Mouse (Mus musculus) stomach, embryonic 14.5 days (tissue): ENCODE results near the gene Cacng6. TPM values are rescaled to one million over a fixed set of nuclear protein-coding genes. Genes with fewer than 3 reads are reported as not detected.
A peak's percentile ranks its signal among the peaks of the same experiment; 100 is the strongest.

Experiments
- ATAC-seq: fragments of 200-750 bp; cut with Nextera tagmentation; 2 replicates; pipeline ENCODE4 v1.8.0; 2017; ENCODE audit warnings: low read depth, moderate TSS enrichment; ENCODE audit not compliant: insufficient number of reproducible peaks, insufficient read depth, low FRiP score
- H3K27ac ChIP-seq: fragments of 300-500 bp; sonication (generic); 2 replicates; pipeline ENCODE4 v1.5.1; 2014; ENCODE audit warnings: mild to moderate bottlenecking, low read length, moderate library complexity, mixed read lengths
- H3K27me3 ChIP-seq: fragments of 300-500 bp; sonication (generic); 2 replicates; pipeline ENCODE4 v1.6.1; 2014; ENCODE audit warnings: low read length, control low read depth, mixed read lengths; ENCODE audit not compliant: control insufficient read depth, insufficient read depth
- H3K36me3 ChIP-seq: fragments of 300-500 bp; sonication (generic); 2 replicates; pipeline ENCODE4 v1.6.1; 2014; ENCODE audit warnings: mild to moderate bottlenecking, control low read depth, low read length, moderate library complexity, mixed read lengths; ENCODE audit not compliant: control insufficient read depth, insufficient read depth
- H3K4me1 ChIP-seq: fragments of 300-500 bp; sonication (generic); 2 replicates; pipeline ENCODE4 v1.6.1; 2014; ENCODE audit warnings: low read length, control low read depth, mixed read lengths; ENCODE audit not compliant: control insufficient read depth, insufficient read depth
- H3K4me2 ChIP-seq: fragments of 300-500 bp; sonication (generic); replicated peaks from 2 replicates; pipeline ENCODE4 v1.6.1; 2014; ENCODE audit warnings: low read depth, low read length, control low read depth
- H3K4me3 ChIP-seq: fragments of 300-500 bp; sonication (generic); 2 replicates; pipeline ENCODE4 v1.5.1; 2014; ENCODE audit warnings: low read depth, low read length, control low read depth
- H3K9ac ChIP-seq: fragments of 300-500 bp; sonication (generic); replicated peaks from 2 replicates; pipeline ENCODE4 v1.6.1; 2014; ENCODE audit warnings: low read depth, mild to moderate bottlenecking, control low read depth, low read length, moderate library complexity, mixed read lengths
- H3K9me3 ChIP-seq: fragments of 300-500 bp; sonication (generic); 2 replicates; pipeline ENCODE4 v1.6.1; 2016; ENCODE audit warnings: low read depth, low read length, control low read depth; ENCODE audit not compliant: control insufficient read depth
- whole genome bisulfite sequencing: fragments of 180-500 bp; shearing (Covaris S2); extraction: QIAGEN DNeasy Blood & Tissue Kit; methylation state at CpG from one replicate; pipeline ENCODE4 v1.1.7; 2014; 5-methylcytosine and 5-hydroxymethylcytosine counted together
- polyA plus RNA-seq: library from polyadenylated mRNA; unstranded; fragments of >200 nt; fragmentation: Nextera tagmentation; extraction: Ambion mirVana; gene quantifications from 2 replicates; pipeline ENCODE4 v1.2.1, GENCODE M21; 2014

The Cacng6 gene
- polyA plus RNA-seq: 0.48 TPM in 1 of 2 replicates, not detected in the other

GRCm38 (mm10) chr7:3423895-3424294, at the start of gene Cacng6:
Gene Cacng6, plus strand, starts transcription at chr7:3424195.
- Histone ChIP-seq H3K4me2 (peak within 1 kb of the TSS; percentile 30), H3K4me1 (0 out of 2 replicates have a peak, but pooled peaks cover 3% of the 10 kb centered on the region), H3K9me3 (no peaks in the 10 kb centered on the region), H3K27ac (no peak within 1 kb of the TSS), H3K4me3 (peak within 1 kb of the TSS; percentile 10; the same call in 1 of the 2 replicates), H3K27me3 (peaks cover 12% of the 10 kb centered on the region), H3K9ac (no peak within 1 kb of the TSS), H3K36me3 (no peaks in the 10 kb centered on the region)
- no peak for ATAC-seq
- 47% methylated on average over 4 of the region's 4 CpGs for whole genome bisulfite sequencing

- H3K36me3 ChIP-seq: no peaks in the 10 kb centered on the region
- no peak overlapping the region for H3K4me3 ChIP-seq
- WGBS: 53% methylated on average over 4 of the region's 4 CpGs
- no peak for ATAC-seq
- no peak overlapping the region for H3K27ac ChIP-seq
- no peaks in the 10 kb centered on the region for H3K9me3 ChIP-seq
- no peak overlapping the region for H3K4me2 ChIP-seq
- no peaks in the 10 kb centered on the region for H3K4me1 ChIP-seq
- no peak overlapping the region for H3K9ac ChIP-seq
- H3K27me3 ChIP-seq: no peaks in the 10 kb centered on the region
These were observed 47.2 kb upstream of the Cacng6 start for GRCm38 (mm10) chr7:3376831-3377230.

DNA sequence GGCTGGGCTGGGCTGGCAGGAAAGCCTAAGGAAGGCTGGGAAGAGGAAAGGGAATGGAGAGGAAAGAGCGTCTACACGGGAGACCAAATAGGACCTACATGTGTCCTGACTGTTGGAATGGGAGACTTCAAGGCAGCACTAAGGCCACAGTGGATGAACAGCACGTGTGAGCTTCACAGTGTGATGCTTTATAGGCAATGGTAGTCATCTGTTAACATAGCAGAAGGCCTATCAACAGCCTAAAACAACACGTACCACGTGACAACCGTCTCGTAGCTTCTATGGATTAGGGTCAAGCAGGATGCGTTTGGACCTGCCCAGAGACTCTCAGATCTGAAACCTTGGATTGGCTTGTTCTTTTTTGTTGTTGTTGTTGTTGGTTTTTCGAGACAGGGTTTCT, 41.9 kb upstream of the Cacng6 start:
- H3K9me3 ChIP-seq: no peaks in the 10 kb centered on the region
- no peaks in the 10 kb centered on the region for H3K36me3 ChIP-seq
- H3K9ac ChIP-seq: no peak overlapping the region
- H3K27me3 ChIP-seq: no peaks in the 10 kb centered on the region
- no peak overlapping the region for H3K4me2 ChIP-seq
- WGBS: 82% methylated on average over 9 of the region's 9 CpGs
- H3K4me1 ChIP-seq: no peaks in the 10 kb centered on the region
- no peak overlapping the region for H3K4me3 ChIP-seq
- no peak for ATAC-seq
- H3K27ac ChIP-seq: no peak overlapping the region

- H3K4me1 ChIP-seq: no peaks in the 10 kb centered on the region
- no peak for ATAC-seq
- no peaks in the 10 kb centered on the region for H3K27me3 ChIP-seq
- no peak overlapping the region for H3K9ac ChIP-seq
- H3K4me2 ChIP-seq: no peak overlapping the region
- no peaks in the 10 kb centered on the region for H3K36me3 ChIP-seq
- H3K9me3 ChIP-seq: no peaks in the 10 kb centered on the region
- no peak overlapping the region for H3K4me3 ChIP-seq
- 89% methylated on average over 5 of the region's 5 CpGs for WGBS
- H3K27ac ChIP-seq: no peak overlapping the region
These were observed 39.1 kb upstream of the Cacng6 start for GRCm38 (mm10) chr7:3384807-3385319.

DNA sequence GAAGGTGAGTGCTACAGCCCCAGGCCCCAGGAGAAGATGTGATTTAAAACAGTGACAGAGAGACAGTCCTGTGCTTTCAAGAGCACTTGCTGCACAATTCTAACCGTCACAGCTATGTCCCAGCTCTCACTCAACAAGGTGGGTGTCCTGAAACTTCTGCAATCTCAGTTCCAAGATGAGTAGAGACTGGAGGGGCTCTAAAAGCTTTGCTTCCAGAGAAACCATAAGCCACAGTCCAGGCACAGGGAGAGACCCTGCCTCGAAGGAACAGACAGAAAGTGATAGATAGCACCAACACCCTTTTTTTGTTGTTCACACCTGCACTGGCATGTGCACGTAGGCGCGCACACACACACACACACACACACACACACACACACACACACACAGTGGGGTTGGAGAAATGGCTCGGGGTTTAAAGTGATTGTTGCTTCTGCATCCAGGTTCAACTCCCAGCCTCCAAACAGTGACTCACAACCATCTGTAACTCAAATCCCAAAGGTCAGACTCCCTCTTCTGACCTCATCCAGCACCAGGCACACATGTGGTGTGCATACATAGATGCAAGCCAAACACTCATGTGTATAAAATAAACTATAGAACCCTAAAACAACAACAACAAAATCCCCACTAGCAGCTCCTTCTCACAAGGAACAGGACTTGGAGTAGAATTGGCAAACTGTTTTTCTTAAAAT, 37.8 kb upstream of the Cacng6 start:
- Histone ChIP-seq H3K9ac (no peak overlapping the region), H3K4me1 (no peaks in the 10 kb centered on the region), H3K27me3 (no peaks in the 10 kb centered on the region), H3K4me3 (no peak overlapping the region), H3K9me3 (no peaks in the 10 kb centered on the region), H3K4me2 (no peak overlapping the region), H3K36me3 (no peaks in the 10 kb centered on the region), H3K27ac (no peak overlapping the region)
- 71% methylated on average over 6 of the region's 6 CpGs for WGBS
- no peak for ATAC-seq

DNA sequence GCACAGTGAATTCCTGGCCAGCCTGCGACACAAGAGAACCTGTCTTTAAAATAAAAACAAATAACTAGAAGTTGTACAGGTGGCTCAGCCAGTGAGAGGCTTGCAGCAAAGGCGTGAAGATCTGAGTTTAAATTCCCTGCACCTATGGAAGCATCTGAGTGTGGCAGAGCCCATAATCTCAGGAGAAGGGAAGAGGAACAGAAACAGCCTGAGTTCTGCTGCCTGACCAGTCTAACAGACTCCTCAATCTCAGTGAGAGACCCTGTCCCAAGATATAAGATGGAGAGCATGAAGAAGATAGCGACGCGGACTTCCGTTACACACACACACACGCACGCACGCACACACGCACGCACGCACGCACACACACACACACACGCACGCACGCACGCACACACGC, 36.2 kb upstream of the Cacng6 start:
- Histone ChIP-seq H3K4me1 (no peaks in the 10 kb centered on the region; the same call in 1 of the 2 replicates), H3K9me3 (no peaks in the 10 kb centered on the region), H3K27me3 (no peaks in the 10 kb centered on the region), H3K27ac (no peak overlapping the region), H3K36me3 (no peaks in the 10 kb centered on the region), H3K9ac (no peak overlapping the region), H3K4me2 (no peak overlapping the region), H3K4me3 (no peak overlapping the region)
- 74% methylated on average over 18 of the region's 18 CpGs for WGBS
- no peak for ATAC-seq

GRCm38 (mm10) chr7:3388885-3389284, 35.1 kb upstream of the Cacng6 start:
- no peaks in the 10 kb centered on the region for H3K9me3 ChIP-seq
- no peak overlapping the region for H3K4me3 ChIP-seq
- H3K27ac ChIP-seq: no peak overlapping the region
- WGBS: 54% methylated on average over 6 of the region's 6 CpGs
- H3K27me3 ChIP-seq: no peaks in the 10 kb centered on the region
- no peak overlapping the region for H3K4me2 ChIP-seq
- ATAC-seq: no peak
- H3K9ac ChIP-seq: no peak overlapping the region
- no peaks in the 10 kb centered on the region for H3K36me3 ChIP-seq
- no peaks in the 10 kb centered on the region; the same call in 1 of the 2 replicates for H3K4me1 ChIP-seq

GRCm38 (mm10) chr7:3389444-3390412, 34.3 kb upstream of the Cacng6 start:
- Histone ChIP-seq H3K9ac (no peak overlapping the region), H3K27me3 (no peaks in the 10 kb centered on the region), H3K4me1 (no peaks in the 10 kb centered on the region; the same call in 1 of the 2 replicates), H3K4me3 (peak overlapping the region; percentile 21), H3K4me2 (peak overlapping the region; percentile 45), H3K9me3 (no peaks in the 10 kb centered on the region), H3K27ac (no peak overlapping the region), H3K36me3 (no peaks in the 10 kb centered on the region)
- ATAC-seq: no peak
- 1% methylated on average over 17 of the region's 17 CpGs for WGBS
